Mouse (Mus musculus) stomach, postnatal 0 days (tissue): ENCODE results near the gene Gm49486.

Experiments used
- CTCF ChIP-seq: IDR thresholded peaks from 2 replicates; pipeline ENCODE4 v1.5.1; 2016; ENCODE audit warnings: antibody characterized with exemption, low read depth, mild to moderate bottlenecking, moderate library complexity
- EP300 ChIP-seq: optimal IDR thresholded peaks from 2 replicates; pipeline ENCODE3; 2016; ENCODE audit warnings: antibody characterized with exemption

DNA sequence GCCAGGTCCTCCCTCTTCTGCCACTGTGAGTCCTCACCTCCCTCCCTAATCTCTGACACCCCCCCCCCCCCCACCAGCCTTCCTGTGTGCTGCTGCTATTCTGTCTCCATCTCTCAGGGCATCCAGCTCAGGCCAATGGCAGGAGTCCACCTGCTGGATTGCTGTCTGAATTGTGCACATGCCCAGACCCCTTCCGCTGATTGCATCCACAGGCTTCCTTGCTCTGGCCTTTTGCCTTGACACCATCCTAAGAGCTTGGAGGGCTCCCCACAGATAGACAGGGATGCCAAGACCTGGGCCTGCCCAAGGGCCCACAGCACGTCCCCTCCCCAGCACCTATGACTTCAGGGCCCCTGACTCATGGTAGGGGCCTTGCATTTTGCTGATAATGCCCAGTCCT, 18.8 kb upstream of the Gm49486 start:
- TF ChIP-seq EP300 (no peak), CTCF (no peak)
